Mouse (Mus musculus) brain, embryonic 14.5 days (tissue): ENCODE results near the gene Prkca.

Experiments
- CTCF ChIP-seq: fragments of 200-500 bp; IDR thresholded peaks from 2 replicates; pipeline ENCODE4 v1.5.1; 2012; ENCODE audit warnings: inconsistent platforms, mild to moderate bottlenecking, moderate library complexity, borderline replicate concordance; ENCODE audit not compliant: insufficient read depth, insufficient read length; ENCODE audit errors: extremely low read depth
- POLR2A ChIP-seq: fragments of 200-500 bp; IDR thresholded peaks from 2 replicates; pipeline ENCODE4 v1.6.1; 2012; ENCODE audit warnings: mild to moderate bottlenecking, inconsistent platforms, borderline replicate concordance; ENCODE audit not compliant: poor library complexity, insufficient read depth, insufficient read length, severe bottlenecking; ENCODE audit errors: extremely low read depth

DNA sequence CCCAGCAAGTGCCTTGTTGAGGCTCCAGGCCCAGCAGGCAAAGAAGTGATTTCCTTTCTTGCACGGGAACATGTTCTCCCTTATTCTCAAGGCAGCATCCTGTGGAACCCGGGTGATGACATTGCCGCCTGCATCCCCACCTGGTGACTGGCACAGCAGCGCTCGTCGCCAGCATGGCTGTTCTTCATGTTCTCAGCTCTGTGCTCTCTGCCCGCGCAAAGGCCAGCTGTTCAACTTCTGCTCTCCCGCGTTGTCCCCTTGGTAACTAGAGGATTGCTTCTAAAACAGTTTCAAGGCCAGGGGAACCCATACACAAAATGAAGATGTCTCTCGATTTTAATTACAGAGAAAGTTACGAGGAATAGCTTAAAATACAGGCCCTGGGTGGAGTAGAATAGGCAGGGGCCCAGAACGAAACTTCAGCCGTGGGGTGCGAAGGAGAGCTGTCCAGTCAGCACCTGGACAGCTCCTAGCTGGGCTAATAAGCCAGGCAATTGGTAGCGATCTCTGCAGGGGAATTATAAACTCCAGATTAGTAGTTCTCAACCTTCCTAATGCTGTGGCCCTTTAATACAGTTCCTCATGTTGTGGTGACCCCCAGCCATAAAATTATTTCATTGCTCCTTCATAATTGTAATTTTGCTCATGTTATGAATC is 423.7 kb downstream of the Prkca start:
- TF ChIP-seq CTCF (no peak), POLR2A (no peak)
